In genomic region chr15:78367811-78368210, GRCm38 (mm10) we compare ENCODE assay signal across 26 mouse cellular contexts. TPM values are rescaled to one million over a fixed set of nuclear protein-coding genes. Genes with fewer than 3 reads are reported as not detected.
"Had no signal": no experiment of that assay in that cellular context is flagged by ENCODE, and none has a peak within 500 bp of the region (broad histone marks: within the 10 kb centered on the region; RNA-seq: fewer than 3 reads in every experiment).

No protein-coding gene starts in this region.

- DNase-seq: lung, adult 18-20 months; lung, embryonic 14.5 days; lung, postnatal 14 days; lung, postnatal 36 days; midbrain, embryonic 14.5 days; retina, postnatal 1 day; right cerebral cortex, postnatal 25 days; right cerebral cortex, postnatal 4 days; spleen, adult 18-20 months; thymus, adult 18-20 months; thymus, postnatal 36 days had no signal

- H3K4me1 ChIP-seq: midbrain, embryonic 12.5 days; neural tube, embryonic 13.5 days; neural tube, embryonic 15.5 days had no signal

- ATAC-seq: midbrain, embryonic 16.5 days had no signal

- H3K4me3 ChIP-seq: midbrain, embryonic 10.5 days; midbrain, embryonic 12.5 days; myocyte; neural tube, embryonic 13.5 days; neural tube, embryonic 15.5 days had no signal

- H3K9me3 ChIP-seq: midbrain, embryonic 10.5 days; midbrain, embryonic 12.5 days; neural tube, embryonic 15.5 days had no signal

- H3K9ac ChIP-seq: lung, embryonic 14.5 days; midbrain, embryonic 12.5 days; neural tube, embryonic 13.5 days; neural tube, embryonic 15.5 days had no signal

- H3K4me2 ChIP-seq: lung, embryonic 14.5 days; midbrain, embryonic 12.5 days; neural tube, embryonic 13.5 days; neural tube, embryonic 15.5 days had no signal

- H3K36me3 ChIP-seq: midbrain, embryonic 10.5 days; midbrain, embryonic 12.5 days; neural tube, embryonic 13.5 days; neural tube, embryonic 15.5 days had no signal

- H3K27ac ChIP-seq: macrophage; midbrain, embryonic 10.5 days; midbrain, embryonic 12.5 days; neural tube, embryonic 13.5 days; neural tube, embryonic 15.5 days had no signal

RNA-seq across cellular contexts. Expression of gene Tex33, which starts 27.9 kb away (rescaled TPM):
- total RNA-seq: megakaryocyte progenitor cell, adult 5-6 weeks; megakaryocyte-erythroid progenitor cell, adult 5-6 weeks had no signal
- polyA plus RNA-seq: liver, embryonic 16.5 days; lung, embryonic 14.5 days; lung, embryonic 16.5 days; macrophage; midbrain, embryonic 10.5 days; midbrain, embryonic 12.5 days; midbrain, embryonic 14.5 days; midbrain, embryonic 16.5 days; myocyte; neural tube, embryonic 11.5 days; neural tube, embryonic 13.5 days; neural tube, embryonic 15.5 days; small intestine, adult 2 months; stomach, embryonic 14.5 days; stomach, embryonic 16.5 days had no signal
